Mouse (Mus musculus) G1E (cell line): ENCODE measurements at regions not wholly inside any gene's neighbourhood (a gene's known extent, or its start where the extent isn't known, plus 50 kb on each side); places are given as distances from the start of the nearest gene placed in this dataset.

Experiments used
- ATAC-seq: 2 replicates; pipeline ENCODE4 v1.8.0; 2016; ENCODE audit warnings: mild to moderate bottlenecking; ENCODE audit not compliant: insufficient number of reproducible peaks, poor library complexity, low FRiP score, severe bottlenecking; ENCODE audit errors: extremely low read depth
- DNase-seq: peaks from one replicate; pipeline ENCODE4 v3.0.0; 2012; ENCODE audit warnings: low spot score
- H3K27me3 ChIP-seq: 2 replicates; pipeline ENCODE4 v1.6.1; 2012; ENCODE audit warnings: mild to moderate bottlenecking, low read length, inconsistent platforms; ENCODE audit not compliant: insufficient read depth
- H3K36me3 ChIP-seq: replicated peaks from 2 replicates; pipeline ENCODE3; 2012; ENCODE audit warnings: mild to moderate bottlenecking, inconsistent platforms
- H3K4me1 ChIP-seq: 2 replicates; pipeline ENCODE4 v1.6.1; 2012; ENCODE audit warnings: low read depth, low read length, inconsistent platforms, mixed read lengths; ENCODE audit not compliant: insufficient read depth
- H3K4me3 ChIP-seq: 2 replicates; pipeline ENCODE4 v1.5.1; 2012; ENCODE audit warnings: low read depth, mild to moderate bottlenecking, inconsistent platforms, low read length, moderate library complexity, mixed read lengths
- H3K9me3 ChIP-seq: replicated peaks from 2 replicates; pipeline ENCODE4 v1.6.1; 2012; ENCODE audit warnings: inconsistent platforms
- CTCF ChIP-seq: IDR thresholded peaks from 2 replicates; pipeline ENCODE4 v1.5.1; 2012; ENCODE audit warnings: low read depth, low read length, inconsistent platforms, mixed read lengths
- GATA1 ChIP-seq: IDR thresholded peaks from 2 replicates; pipeline ENCODE4 v1.6.1; 2012; ENCODE audit warnings: borderline replicate concordance, low read length, inconsistent platforms, mixed read lengths
- GATA2 ChIP-seq: IDR thresholded peaks from 2 replicates; pipeline ENCODE4 v1.6.1; 2012; ENCODE audit warnings: low read depth, low read length, inconsistent platforms, borderline replicate concordance
- POLR2AphosphoS5 ChIP-seq: IDR thresholded peaks from 2 replicates; pipeline ENCODE4 v1.6.1; 2012; ENCODE audit warnings: low read depth, low read length, inconsistent platforms; ENCODE audit not compliant: insufficient replicate concordance
- TAL1 ChIP-seq: conservative IDR thresholded peaks from 2 replicates; pipeline ENCODE4 v1.6.1; 2012; ENCODE audit warnings: low read depth, low read length, inconsistent platforms, mixed read lengths

- peaks cover 4% of the 10 kb centered on the region for H3K27me3 ChIP-seq
- DNase-seq (no peak), ATAC-seq (no peak)
- H3K4me3 ChIP-seq = no peak overlapping the region
- no peaks in the 10 kb centered on the region for H3K9me3 ChIP-seq
- H3K4me1 ChIP-seq = peaks cover 5% of the 10 kb centered on the region
- no peaks in the 10 kb centered on the region for H3K36me3 ChIP-seq
- TF ChIP-seq GATA1 = no peak
- no peak for TF ChIP-seq GATA2
- TF ChIP-seq CTCF = no peak
- no peak for TF ChIP-seq POLR2AphosphoS5
- no peak for TF ChIP-seq TAL1
Measured at GRCm38 (mm10) chr11:20908471-20908870, 77.6 kb upstream of the Lgalsl start.

GRCm38 (mm10) chr11:20913042-20913441 lies 82.2 kb upstream of the Lgalsl start:
- Histone ChIP-seq H3K4me3 (no peak overlapping the region), H3K36me3 (no peaks in the 10 kb centered on the region), H3K9me3 (no peaks in the 10 kb centered on the region), H3K4me1 (peaks cover 5% of the 10 kb centered on the region), H3K27me3 (peaks cover 11% of the 10 kb centered on the region)
- no peak for TF ChIP-seq GATA2
- TF ChIP-seq GATA1 = no peak
- TF ChIP-seq TAL1 = no peak
- no peak for TF ChIP-seq POLR2AphosphoS5
- DNase-seq (no peak), ATAC-seq (no peak)

DNA sequence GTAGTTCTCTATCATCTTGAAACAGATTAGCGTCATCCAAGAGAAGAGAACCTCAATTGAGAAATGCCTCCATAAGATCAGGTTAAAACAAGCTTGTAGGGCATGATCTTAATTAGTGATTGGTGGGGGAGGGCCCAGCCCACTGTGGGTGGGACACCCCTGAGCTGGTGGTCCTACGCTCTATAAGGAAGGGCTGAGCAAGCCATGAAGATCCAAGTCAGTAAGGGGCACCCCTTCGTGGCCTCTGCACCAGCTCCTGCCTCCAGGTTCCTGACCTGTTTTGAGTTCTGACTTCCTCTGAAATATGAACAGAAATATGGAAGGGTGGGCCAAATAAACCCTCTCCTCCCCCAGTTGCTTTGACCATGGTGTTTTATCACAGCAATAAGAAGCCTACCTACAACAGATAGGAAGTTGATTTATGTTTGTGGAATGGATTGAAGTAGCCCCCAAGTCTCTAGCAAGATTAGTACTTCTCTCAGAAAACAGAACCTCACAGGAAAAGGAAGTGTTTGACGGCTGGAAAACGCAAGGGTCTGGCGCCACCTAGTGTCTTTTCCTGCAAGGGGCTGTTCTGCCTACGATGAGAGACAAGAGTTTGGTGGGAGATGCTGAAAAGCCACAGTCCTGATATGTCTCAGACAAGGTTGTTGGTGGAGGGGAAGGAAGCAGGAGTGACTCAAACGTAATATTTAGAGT lies 82.9 kb upstream of the Lgalsl start:
- peaks cover 5% of the 10 kb centered on the region for H3K4me1 ChIP-seq
- TF ChIP-seq CTCF (peak; percentile 61), POLR2AphosphoS5 (no peak)
- H3K27me3 ChIP-seq = peaks cover 11% of the 10 kb centered on the region
- no peak overlapping the region for H3K4me3 ChIP-seq
- H3K36me3 ChIP-seq = no peaks in the 10 kb centered on the region
- ATAC-seq (0 out of 2 replicates have a peak, but pooled peaks have one; percentile 40), DNase-seq (peak; percentile 65)
- no peaks in the 10 kb centered on the region for H3K9me3 ChIP-seq

DNA sequence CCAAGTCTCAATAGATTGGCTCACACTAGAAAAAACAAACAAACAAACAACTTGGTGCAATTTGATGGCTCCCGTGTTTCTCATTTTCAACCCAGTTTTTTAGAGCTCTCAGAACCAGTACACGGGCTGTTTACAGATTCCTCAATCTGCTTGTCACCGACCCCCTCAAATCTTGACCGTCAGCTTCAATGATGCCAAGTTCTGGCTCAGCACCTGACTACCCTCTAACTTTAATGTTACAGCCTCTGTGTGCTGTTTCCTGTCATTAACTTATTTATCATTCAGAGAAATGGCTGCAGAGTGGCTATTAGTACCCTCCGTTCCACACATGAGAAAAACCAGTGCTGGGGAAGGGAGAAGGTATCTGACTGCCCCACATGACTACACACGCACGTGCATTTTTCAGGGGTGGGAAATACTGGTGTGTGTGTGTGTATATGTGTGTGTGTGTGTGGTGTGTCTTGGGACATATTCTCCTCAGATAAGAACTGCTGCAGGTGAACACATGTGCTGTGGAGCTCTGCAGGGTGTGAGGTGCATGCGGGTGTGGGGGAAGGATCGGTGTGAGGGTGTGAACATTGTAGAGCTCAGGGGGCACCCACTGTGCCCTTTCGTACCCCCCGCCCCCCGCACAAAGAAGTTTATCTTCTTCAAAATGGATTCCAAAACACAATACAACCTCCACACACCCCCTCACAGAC lies 83.6 kb upstream of the Lgalsl start:
- Histone ChIP-seq H3K27me3 (peaks cover 11% of the 10 kb centered on the region), H3K36me3 (no peaks in the 10 kb centered on the region), H3K9me3 (no peaks in the 10 kb centered on the region), H3K4me3 (no peak overlapping the region), H3K4me1 (peaks cover 5% of the 10 kb centered on the region)
- ATAC-seq (no peak), DNase-seq (no peak)
- no peak for TF ChIP-seq TAL1
- TF ChIP-seq CTCF = no peak
- no peak for TF ChIP-seq GATA2

GRCm38 (mm10) chr11:20915182-20915602 lies 84.3 kb upstream of the Lgalsl start:
- ATAC-seq (no peak), DNase-seq (no peak)
- TF ChIP-seq GATA1 (no peak), CTCF (no peak)
- peaks cover 11% of the 10 kb centered on the region for H3K27me3 ChIP-seq
- no peak overlapping the region for H3K4me3 ChIP-seq
- peaks cover 5% of the 10 kb centered on the region for H3K4me1 ChIP-seq
- H3K36me3 ChIP-seq = no peaks in the 10 kb centered on the region
- no peaks in the 10 kb centered on the region for H3K9me3 ChIP-seq

GRCm38 (mm10) chr11:20915687-20916432 lies 85.0 kb upstream of the Lgalsl start:
- H3K36me3 ChIP-seq = no peaks in the 10 kb centered on the region
- peaks cover 5% of the 10 kb centered on the region for H3K4me1 ChIP-seq
- no peaks in the 10 kb centered on the region for H3K9me3 ChIP-seq
- no peak overlapping the region for H3K4me3 ChIP-seq
- peaks cover 11% of the 10 kb centered on the region for H3K27me3 ChIP-seq
- TF ChIP-seq POLR2AphosphoS5 (no peak), GATA1 (no peak), CTCF (no peak), TAL1 (no peak), GATA2 (no peak)
- no peak for ATAC-seq
- DNase-seq = no peak
